Mouse (Mus musculus) liver, embryonic 14.5 days (tissue): ENCODE results near the gene Acly.

ENCODE experiments used
- CTCF ChIP-seq: IDR thresholded peaks from 2 replicates; pipeline ENCODE4 v1.5.1; 2016; ENCODE audit warnings: antibody characterized with exemption, low read depth, control low read depth
- EP300 ChIP-seq: IDR thresholded peaks from 2 replicates; pipeline ENCODE4 v1.6.1; 2016; ENCODE audit warnings: antibody characterized with exemption, low read depth

DNA sequence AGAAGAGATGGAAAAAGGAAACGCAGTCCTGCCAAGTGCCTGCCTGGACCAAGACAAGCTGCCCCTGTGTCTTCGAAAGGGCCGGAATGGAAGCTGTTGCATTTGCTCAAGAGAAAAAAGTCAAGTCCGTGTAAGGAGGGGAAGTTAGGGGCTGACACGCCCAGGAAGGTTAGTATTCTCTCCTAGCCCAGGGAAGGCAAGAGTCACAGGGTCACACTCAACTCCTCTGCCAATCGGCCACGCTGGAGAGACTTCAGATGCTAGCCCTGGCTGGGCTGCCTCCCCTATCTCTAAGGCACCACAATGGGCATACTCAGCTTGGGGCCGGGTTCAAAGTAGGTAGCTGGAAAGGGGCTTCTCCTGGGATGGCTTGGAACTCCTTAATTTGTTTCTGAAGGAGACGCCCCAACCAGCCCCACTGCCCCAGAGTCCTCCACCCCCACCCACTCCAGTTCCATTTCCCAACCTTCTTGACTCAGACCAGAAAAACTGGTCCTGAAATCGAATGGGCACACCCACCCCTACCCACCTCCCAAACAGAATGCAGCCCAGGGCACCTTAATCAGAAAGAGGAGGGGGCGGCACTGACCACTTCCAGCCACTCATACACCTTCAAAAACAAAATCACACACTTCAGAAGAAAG lies 2.7 kb downstream of the Acly start:
- TF ChIP-seq CTCF: no peak
- TF ChIP-seq EP300: no peak
